Comparison of ENCODE assay signal across 25 mouse cellular contexts in the genomic region with DNA sequence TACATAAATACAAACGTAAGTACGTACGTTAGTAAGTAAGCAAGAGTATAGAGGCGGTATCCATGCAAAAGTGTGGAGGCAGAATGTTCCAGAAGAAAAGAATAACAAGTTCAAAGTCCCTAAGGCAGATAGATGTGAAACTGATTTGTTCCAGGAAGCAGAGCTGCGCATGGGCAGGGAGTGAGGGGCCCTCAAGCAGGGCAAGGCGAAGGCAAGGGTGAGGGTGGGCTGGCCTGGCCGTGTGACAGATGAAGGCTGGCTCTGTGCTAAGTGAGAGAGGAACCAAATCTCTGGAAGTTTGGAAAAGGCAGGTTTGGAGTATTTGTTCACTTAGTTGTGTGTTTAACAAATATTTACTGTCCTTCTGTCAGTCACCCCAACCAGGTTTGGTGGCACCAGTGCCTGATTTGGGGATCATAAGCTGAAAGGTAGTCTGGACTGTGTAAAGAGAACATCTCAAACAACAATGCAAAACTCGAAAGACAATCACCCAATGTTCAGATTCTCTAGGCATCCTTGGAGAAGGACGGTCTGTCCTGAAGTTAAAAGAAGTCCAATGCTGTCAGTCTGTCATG. TPM values are rescaled to one million over a fixed set of nuclear protein-coding genes. Genes with fewer than 3 reads are reported as not detected.
A peak's percentile ranks its signal among the peaks of the same experiment; 100 is the strongest.
DNase-seq lines count a peak whose midpoint lies in the region; ATAC-seq and TF ChIP-seq lines count a peak whose summit lies in the region.
"Had no signal": no experiment of that assay in that cellular context is flagged by ENCODE, and none has a peak within 500 bp of the region (broad histone marks: within the 10 kb centered on the region; RNA-seq: fewer than 3 reads in every experiment).

No protein-coding gene starts in this region.

- H3K4me2 ChIP-seq in intestine, embryonic 16.5 days (ENCODE audit: low read depth, low read length) = no peak overlapping the region
- H3K4me2 ChIP-seq in intestine, embryonic 15.5 days (replicated peaks) = no peak overlapping the region
- no peak overlapping the region for H3K4me2 ChIP-seq in liver, embryonic 16.5 days (ENCODE audit: low read depth, low read length)
- no peak overlapping the region for H3K4me2 ChIP-seq in stomach, postnatal 0 days (replicated peaks; ENCODE audit: low read depth)
- H3K4me2 ChIP-seq: embryonic facial prominence, embryonic 12.5 days; embryonic facial prominence, embryonic 15.5 days; heart, embryonic 12.5 days; heart, embryonic 15.5 days; hindbrain, embryonic 14.5 days had no signal

- peaks cover 39% of the 10 kb centered on the region for H3K4me1 ChIP-seq in intestine, embryonic 16.5 days (ENCODE audit: control insufficient read depth, insufficient read depth, low read length)
- peaks cover 21% of the 10 kb centered on the region for H3K4me1 ChIP-seq in intestine, embryonic 15.5 days (replicated peaks)
- peaks cover 7% of the 10 kb centered on the region for H3K4me1 ChIP-seq in liver, embryonic 16.5 days (ENCODE audit: control insufficient read depth, low read depth, low read length)
- no peaks in the 10 kb centered on the region for H3K4me1 ChIP-seq in stomach, postnatal 0 days (replicated peaks; ENCODE audit: control insufficient read depth, insufficient read depth)
- H3K4me1 ChIP-seq: embryonic facial prominence, embryonic 15.5 days had no signal

- ATAC-seq in intestine, embryonic 16.5 days = no peak
- ATAC-seq in intestine, embryonic 15.5 days = no peak
- ATAC-seq in liver, embryonic 16.5 days (ENCODE audit: low read depth) = peak; percentile 34; the same call in 1 of the 2 replicates
- ATAC-seq in stomach, postnatal 0 days (ENCODE audit: low FRiP score, low TSS enrichment) = 0 out of 2 replicates have a peak, but pooled peaks have one; percentile 1
- ATAC-seq: forebrain, embryonic 14.5 days; forebrain, postnatal 0 days; hindbrain, postnatal 0 days; Patski had no signal

- H3K9ac ChIP-seq in intestine, embryonic 16.5 days (ENCODE audit: low read depth, low read length) = no peak overlapping the region
- H3K9ac ChIP-seq in intestine, embryonic 15.5 days = no peak overlapping the region
- no peak overlapping the region for H3K9ac ChIP-seq in liver, embryonic 16.5 days (ENCODE audit: low read depth, low read length)
- H3K9ac ChIP-seq in stomach, postnatal 0 days (ENCODE audit: low read length) = no peak overlapping the region
- H3K9ac ChIP-seq: embryonic facial prominence, embryonic 12.5 days; embryonic facial prominence, embryonic 15.5 days; forebrain, postnatal 0 days; heart, embryonic 12.5 days; heart, embryonic 15.5 days; hindbrain, embryonic 14.5 days had no signal

- H3K4me3 ChIP-seq in intestine, embryonic 16.5 days (ENCODE audit: low read length) = no peak overlapping the region
- H3K4me3 ChIP-seq in intestine, embryonic 15.5 days (replicated peaks) = no peak overlapping the region
- no peak overlapping the region for H3K4me3 ChIP-seq in liver, embryonic 16.5 days (ENCODE audit: low read depth, low read length)
- H3K4me3 ChIP-seq in stomach, postnatal 0 days (ENCODE audit: low read depth, low read length) = no peak overlapping the region
- H3K4me3 ChIP-seq: embryonic facial prominence, embryonic 12.5 days; embryonic facial prominence, embryonic 15.5 days; heart, embryonic 12.5 days; heart, embryonic 15.5 days had no signal

- no peak for TF ChIP-seq EP300 in stomach, postnatal 0 days (optimal IDR thresholded peaks at IDR 0.05)

- H3K27ac ChIP-seq in intestine, embryonic 16.5 days (ENCODE audit: low read length) = peak overlapping the region; percentile 57
- H3K27ac ChIP-seq in intestine, embryonic 15.5 days = no peak overlapping the region
- H3K27ac ChIP-seq in liver, embryonic 16.5 days (ENCODE audit: low read length) = peak overlapping the region; percentile 51
- no peak overlapping the region for H3K27ac ChIP-seq in stomach, postnatal 0 days (replicated peaks)
- H3K27ac ChIP-seq: embryonic facial prominence, embryonic 12.5 days; embryonic facial prominence, embryonic 15.5 days; heart, embryonic 15.5 days; hindbrain, embryonic 14.5 days; hindbrain, postnatal 0 days had no signal

- H3K9me3 ChIP-seq in intestine, embryonic 16.5 days (ENCODE audit: control insufficient read depth, low read length) = no peaks in the 10 kb centered on the region
- H3K9me3 ChIP-seq in intestine, embryonic 15.5 days = no peaks in the 10 kb centered on the region
- no peaks in the 10 kb centered on the region for H3K9me3 ChIP-seq in liver, embryonic 16.5 days (replicated peaks; ENCODE audit: control insufficient read depth, low read length)
- H3K9me3 ChIP-seq in stomach, postnatal 0 days (ENCODE audit: control insufficient read depth, low read length) = no peaks in the 10 kb centered on the region
- H3K9me3 ChIP-seq: embryonic facial prominence, embryonic 12.5 days; embryonic facial prominence, embryonic 15.5 days; G1E; heart, embryonic 12.5 days; heart, embryonic 15.5 days had no signal

- WGBS in intestine, embryonic 16.5 days = 67% methylated on average over 9 of the region's 9 CpGs
- WGBS in intestine, embryonic 15.5 days = 70% methylated on average over 9 of the region's 9 CpGs
- WGBS in liver, embryonic 16.5 days (ENCODE audit: insufficient replicate concordance) = 50% methylated on average over 9 of the region's 9 CpGs
- WGBS in stomach, postnatal 0 days = 60% methylated on average over 9 of the region's 9 CpGs

- TF ChIP-seq CTCF in stomach, postnatal 0 days (IDR thresholded peaks at IDR 0.05; ENCODE audit: low read depth) = no peak

- H3K27me3 ChIP-seq in intestine, embryonic 16.5 days (replicated peaks; ENCODE audit: control insufficient read depth, insufficient read depth, low read length) = no peaks in the 10 kb centered on the region
- no peaks in the 10 kb centered on the region for H3K27me3 ChIP-seq in intestine, embryonic 15.5 days (replicated peaks)
- no peaks in the 10 kb centered on the region for H3K27me3 ChIP-seq in liver, embryonic 16.5 days (ENCODE audit: control insufficient read depth, insufficient read depth, low read depth, low read length)
- no peaks in the 10 kb centered on the region for H3K27me3 ChIP-seq in stomach, postnatal 0 days (ENCODE audit: control insufficient read depth, insufficient read depth, low read length)
- H3K27me3 ChIP-seq: embryonic facial prominence, embryonic 12.5 days; embryonic facial prominence, embryonic 15.5 days; heart, embryonic 12.5 days; heart, embryonic 15.5 days; Patski had no signal

- DNase-seq in liver = no peak
- no peak for DNase-seq in stomach, postnatal 0 days (ENCODE audit: low spot score)
- no peak for DNase-seq in embryo, embryonic 9.5 days (ENCODE audit: extremely low spot score)
- DNase-seq: adrenal gland, postnatal 10 days; adrenal gland, postnatal 36 days; cerebellum, adult 18-20 months; cerebellum, adult 9-10 months; cerebellum, postnatal 14 days; forebrain, postnatal 0 days; gastrocnemius, postnatal 25 days; heart, adult 18-20 months; heart, postnatal 10 days; heart, postnatal 36 days had no signal

- H3K36me3 ChIP-seq in intestine, embryonic 16.5 days (ENCODE audit: control insufficient read depth, insufficient read depth, low read length) = no peaks in the 10 kb centered on the region
- no peaks in the 10 kb centered on the region for H3K36me3 ChIP-seq in intestine, embryonic 15.5 days
- H3K36me3 ChIP-seq in liver, embryonic 16.5 days (ENCODE audit: control insufficient read depth, insufficient read depth) = no peaks in the 10 kb centered on the region
- H3K36me3 ChIP-seq in stomach, postnatal 0 days (ENCODE audit: control insufficient read depth, insufficient read depth, low read length) = no peaks in the 10 kb centered on the region
- H3K36me3 ChIP-seq: embryonic facial prominence, embryonic 12.5 days; embryonic facial prominence, embryonic 15.5 days; G1E; heart, embryonic 12.5 days; heart, embryonic 15.5 days had no signal

RNA-seq across cellular contexts. Expression of gene Vegfa, which starts 32.7 kb away (rescaled TPM):
- 2.7 and 3.3 TPM in 2 replicates for polyA plus RNA-seq in intestine, embryonic 16.5 days (2015; fragmentation: Nextera tagmentation; extraction: Ambion mirVana)
- 3.6 and 4.7 TPM in 2 replicates for polyA plus RNA-seq in intestine, embryonic 15.5 days (2015; fragmentation: Nextera tagmentation; extraction: Ambion mirVana)
- 1.1 and 1.2 TPM in 2 replicates for polyA plus RNA-seq in liver, embryonic 16.5 days (2015; fragmentation: Nextera tagmentation; extraction: Ambion mirVana)
- polyA plus RNA-seq in stomach, postnatal 0 days (2015; fragmentation: Nextera tagmentation; extraction: Ambion mirVana) = 2.4 and 3.1 TPM in 2 replicates

Comparison
In these comparisons a context has a peak if more than half of its experiments do, and no peak if none do; other contexts are left out.
1. H3K27ac ChIP-seq: peak in intestine, embryonic 16.5 days (single experiment) and liver, embryonic 16.5 days (single experiment); none in intestine, embryonic 15.5 days (single experiment) and stomach, postnatal 0 days (single experiment).
2. ATAC-seq: peak in liver, embryonic 16.5 days (single experiment) and stomach, postnatal 0 days (single experiment); none in intestine, embryonic 16.5 days (single experiment) and intestine, embryonic 15.5 days (single experiment).